In genomic region chr9:20973682-20974075, GRCm38 (mm10) we compare ENCODE assay signal across 8 mouse cellular contexts. TPM values are rescaled to one million over a fixed set of nuclear protein-coding genes. Genes with fewer than 3 reads are reported as not detected.
DNase-seq lines count a peak whose midpoint lies in the region; ATAC-seq and TF ChIP-seq lines count a peak whose summit lies in the region.

No protein-coding gene starts in this region.

- no peaks in the 10 kb centered on the region for H3K36me3 ChIP-seq in kidney, adult 2 months (ENCODE audit: control insufficient read depth, insufficient read depth, low read length)
- H3K36me3 ChIP-seq in embryonic facial prominence, embryonic 13.5 days = peaks cover 20% of the 10 kb centered on the region
- peaks cover 3% of the 10 kb centered on the region; the same call in 1 of the 2 replicates for H3K36me3 ChIP-seq in kidney, postnatal 0 days (ENCODE audit: insufficient read depth, low read length)
- no peaks in the 10 kb centered on the region for H3K36me3 ChIP-seq in myocyte (ENCODE audit: control insufficient read depth, insufficient read depth)

- peak overlapping the region; percentile 90 for H3K4me2 ChIP-seq in embryonic facial prominence, embryonic 13.5 days
- H3K4me2 ChIP-seq in kidney, postnatal 0 days (ENCODE audit: low read length) = peak overlapping the region; percentile 85
- H3K4me2 ChIP-seq in myocyte (ENCODE audit: low read depth) = peak overlapping the region; percentile 94

- H3K9ac ChIP-seq in embryonic facial prominence, embryonic 13.5 days = peak overlapping the region; percentile 72
- H3K9ac ChIP-seq in kidney, postnatal 0 days (ENCODE audit: low read depth, low read length) = peak overlapping the region; percentile 24; the same call in 1 of the 2 replicates

- no peaks in the 10 kb centered on the region for H3K27me3 ChIP-seq in kidney, adult 2 months (replicated peaks; ENCODE audit: control insufficient read depth, insufficient read depth, low read length)
- no peaks in the 10 kb centered on the region for H3K27me3 ChIP-seq in embryonic facial prominence, embryonic 13.5 days
- H3K27me3 ChIP-seq in kidney, postnatal 0 days (ENCODE audit: insufficient read depth, low read length) = no peaks in the 10 kb centered on the region
- H3K27me3 ChIP-seq in myocyte (ENCODE audit: control insufficient read depth, insufficient read depth, insufficient read length) = no peaks in the 10 kb centered on the region
- H3K27me3 ChIP-seq in cerebellum, adult 2 months (ENCODE audit: control insufficient read depth, insufficient read depth, low read length) = peaks cover 1% of the 10 kb centered on the region; the same call in 1 of the 2 replicates

- H3K27ac ChIP-seq in kidney, adult 2 months (ENCODE audit: insufficient read depth, low read depth, low read length) = peak overlapping the region; percentile 43
- peak overlapping the region; percentile 99 for H3K27ac ChIP-seq in embryonic facial prominence, embryonic 13.5 days
- peak overlapping the region; percentile 92 for H3K27ac ChIP-seq in kidney, postnatal 0 days
- H3K27ac ChIP-seq in cerebellum, adult 2 months (ENCODE audit: insufficient read depth, low read length) = no peak overlapping the region

- no peaks in the 10 kb centered on the region for H3K4me1 ChIP-seq in kidney, adult 2 months (ENCODE audit: control insufficient read depth, insufficient read depth, low read length)
- peaks cover 68% of the 10 kb centered on the region for H3K4me1 ChIP-seq in embryonic facial prominence, embryonic 13.5 days
- peaks cover 32% of the 10 kb centered on the region for H3K4me1 ChIP-seq in kidney, postnatal 0 days (replicated peaks; ENCODE audit: insufficient read depth, low read length)
- H3K4me1 ChIP-seq in cerebellum, adult 2 months (ENCODE audit: control insufficient read depth, insufficient read depth, low read length) = 0 out of 2 replicates have a peak, but pooled peaks cover 3% of the 10 kb centered on the region

- intact Hi-C loops in left cerebral cortex, postnatal 36 days (cut with DNase I) = no loop called here

- no peaks in the 10 kb centered on the region for H3K9me3 ChIP-seq in embryonic facial prominence, embryonic 13.5 days
- H3K9me3 ChIP-seq in kidney, postnatal 0 days (replicated peaks; ENCODE audit: low read length) = no peaks in the 10 kb centered on the region

- DNase-seq in kidney, adult 2 months = peak; percentile 37
- no peak for DNase-seq in kidney, adult 11 months
- peak; percentile 76 for DNase-seq in kidney, postnatal 0 days (ENCODE audit: low spot score)
- no peak for DNase-seq in spleen, postnatal 4 days (ENCODE audit: low spot score in 2 of 2)
- DNase-seq in cerebellum, adult 2 months = no peak
- no peak for DNase-seq in left cerebral cortex, postnatal 36 days (ENCODE audit: low spot score in 2 of 2)

- TF ChIP-seq POLR2A in kidney, adult 2 months (IDR thresholded peaks at IDR 0.05; ENCODE audit: low read depth, low read length) = no peak
- TF ChIP-seq POLR2A in myocyte (IDR thresholded peaks at IDR 0.05; ENCODE audit: insufficient read length, low read depth) = no peak
- TF ChIP-seq POLR2A in cerebellum, adult 2 months (IDR thresholded peaks at IDR 0.05; ENCODE audit: borderline replicate concordance, insufficient read depth, low read length) = no peak

- TF ChIP-seq CTCF in kidney, adult 2 months (conservative IDR thresholded peaks at IDR 0.05; ENCODE audit: insufficient read depth, insufficient read length, low read depth, low read length) = no peak
- no peak for TF ChIP-seq CTCF in kidney, postnatal 0 days (IDR thresholded peaks at IDR 0.05; ENCODE audit: low read depth)
- no peak for TF ChIP-seq CTCF in cerebellum, adult 2 months (IDR thresholded peaks at IDR 0.05; ENCODE audit: borderline replicate concordance, insufficient read depth, low read depth, low read length)

- no peak overlapping the region for H3ac ChIP-seq in myocyte (ENCODE audit: control insufficient read depth, insufficient read length)

- H3K79me2 ChIP-seq in myocyte (ENCODE audit: control insufficient read depth, insufficient read depth) = peaks cover 38% of the 10 kb centered on the region

- ATAC-seq in embryonic facial prominence, embryonic 13.5 days (ENCODE audit: insufficient number of reproducible peaks, insufficient read depth, low FRiP score, low TSS enrichment, low read depth) = no peak
- ATAC-seq in kidney, postnatal 0 days (replicated peaks; ENCODE audit: low FRiP score, low read depth) = no peak

- 52% methylated on average over 6 of the region's 6 CpGs for WGBS in kidney, adult 2 months
- 39% methylated on average over 6 of the region's 6 CpGs for WGBS in embryonic facial prominence, embryonic 13.5 days
- WGBS in kidney, postnatal 0 days = 46% methylated on average over 6 of the region's 6 CpGs
- WGBS in cerebellum, adult 2 months = 68% methylated on average over 6 of the region's 6 CpGs

- H3K4me3 ChIP-seq in kidney, adult 2 months (ENCODE audit: insufficient read depth, low read depth, low read length) = peak overlapping the region; percentile 7; the same call in 1 of the 2 replicates
- peak overlapping the region; percentile 90 for H3K4me3 ChIP-seq in embryonic facial prominence, embryonic 13.5 days
- H3K4me3 ChIP-seq in kidney, postnatal 0 days (replicated peaks; ENCODE audit: low read depth, low read length) = peak overlapping the region; percentile 21; the same call in 1 of the 2 replicates
- H3K4me3 ChIP-seq in myocyte = no peak overlapping the region
- H3K4me3 ChIP-seq in cerebellum, adult 2 months (replicated peaks; ENCODE audit: insufficient read depth, low read depth, low read length) = no peak overlapping the region

TF ChIP-seq in myocyte, 11 proteins besides CTCF, POLR2A, EP300 and RAD21:
- no peak for TF ChIP-seq TCF12 (IDR thresholded peaks at IDR 0.05; ENCODE audit: insufficient read depth, poor library complexity, severe bottlenecking)
- TF ChIP-seq MAX (IDR thresholded peaks at IDR 0.05; ENCODE audit: low read depth) = no peak
- TF ChIP-seq REST (IDR thresholded peaks at IDR 0.05; ENCODE audit: insufficient read depth, insufficient read length) = no peak
- no peak for TF ChIP-seq POLR2AphosphoS2 (IDR thresholded peaks at IDR 0.05; ENCODE audit: insufficient read length, low read depth)
- no peak for TF ChIP-seq SRF (IDR thresholded peaks at IDR 0.05; ENCODE audit: control insufficient read depth, insufficient read length, low read depth)
- TF ChIP-seq E2F4 (IDR thresholded peaks at IDR 0.05; ENCODE audit: insufficient read depth) = no peak
- TF ChIP-seq CEBPB (IDR thresholded peaks at IDR 0.05; ENCODE audit: insufficient read depth, poor library complexity, severe bottlenecking) = no peak
- TF ChIP-seq MYOD1 (IDR thresholded peaks at IDR 0.05; ENCODE audit: control insufficient read depth in 1 of 3, insufficient read length in 2 of 3, low read depth in 2 of 3) = no peak

RNA-seq across cellular contexts. Expression of gene S1pr2, which starts 2.9 kb away (rescaled TPM):
- 3.5 and 4.0 TPM in 2 replicates for polyA plus RNA-seq in kidney, adult 2 months (2012; rRNA removed)
- polyA plus RNA-seq in embryonic facial prominence, embryonic 13.5 days (2015; fragmentation: Nextera tagmentation; extraction: Ambion mirVana) = 67.8 and 71.5 TPM in 2 replicates
- 21.3 and 23.3 TPM in 2 replicates for polyA plus RNA-seq in kidney, postnatal 0 days (2015; fragmentation: Nextera tagmentation; extraction: Ambion mirVana)
- polyA plus RNA-seq in myocyte (2012; fragmentation: generic; extraction: Trizol) = 5.5 TPM
- 1.8 and 1.9 TPM in 2 replicates for polyA plus RNA-seq in cerebellum, adult 2 months (2012; rRNA removed)
- 1 to 10 TPM; 3.0 to 3.6 TPM for total RNA-seq in left cerebral cortex, postnatal 36 days (2021)

RNA-seq across cellular contexts. Expression of gene Dnmt1, which starts 14.0 kb away (rescaled TPM):
- polyA plus RNA-seq in kidney, adult 2 months (2012; rRNA removed) = 12.1 and 12.5 TPM in 2 replicates
- 102 and 109 TPM in 2 replicates for polyA plus RNA-seq in embryonic facial prominence, embryonic 13.5 days (2015; fragmentation: Nextera tagmentation; extraction: Ambion mirVana)
- polyA plus RNA-seq in kidney, postnatal 0 days (2015; fragmentation: Nextera tagmentation; extraction: Ambion mirVana) = 34.1 and 43.1 TPM in 2 replicates
- polyA plus RNA-seq in myocyte (2012; fragmentation: generic; extraction: Trizol) = 22.1 TPM
- 45.0 and 45.3 TPM in 2 replicates for polyA plus RNA-seq in cerebellum, adult 2 months (2012; rRNA removed)
- total RNA-seq in left cerebral cortex, postnatal 36 days (2021) = 10 to 100 TPM; 40.1 to 43.0 TPM

RNA-seq across cellular contexts. Expression of gene Mrpl4, which starts 28.9 kb away (rescaled TPM):
- 175 and 213 TPM in 2 replicates for polyA plus RNA-seq in kidney, adult 2 months (2012; rRNA removed)
- 142 TPM in 2 replicates for polyA plus RNA-seq in embryonic facial prominence, embryonic 13.5 days (2015; fragmentation: Nextera tagmentation; extraction: Ambion mirVana)
- polyA plus RNA-seq in kidney, postnatal 0 days (2015; fragmentation: Nextera tagmentation; extraction: Ambion mirVana) = 155 and 158 TPM in 2 replicates
- 110 TPM for polyA plus RNA-seq in myocyte (2012; fragmentation: generic; extraction: Trizol)
- 135 and 139 TPM in 2 replicates for polyA plus RNA-seq in cerebellum, adult 2 months (2012; rRNA removed)
- 10 to 100 TPM; 59.6 to 62.5 TPM for total RNA-seq in left cerebral cortex, postnatal 36 days (2021)

RNA-seq across cellular contexts. Expression of gene Icam1, which starts 42.1 kb away (rescaled TPM):
- 23.4 and 25.9 TPM in 2 replicates for polyA plus RNA-seq in kidney, adult 2 months (2012; rRNA removed)
- 13.4 and 15.4 TPM in 2 replicates for polyA plus RNA-seq in embryonic facial prominence, embryonic 13.5 days (2015; fragmentation: Nextera tagmentation; extraction: Ambion mirVana)
- polyA plus RNA-seq in kidney, postnatal 0 days (2015; fragmentation: Nextera tagmentation; extraction: Ambion mirVana) = 12.3 and 13.4 TPM in 2 replicates
- 0.06 TPM for polyA plus RNA-seq in myocyte (2012; fragmentation: generic; extraction: Trizol)
- polyA plus RNA-seq in cerebellum, adult 2 months (2012; rRNA removed) = 1.4 and 1.6 TPM in 2 replicates
- total RNA-seq in left cerebral cortex, postnatal 36 days (2021) = 1 to 10 TPM; 2.4 to 3.2 TPM

RNA-seq across cellular contexts. Expression of gene Icam4, which starts 55.5 kb away (rescaled TPM):
- polyA plus RNA-seq in kidney, adult 2 months (2012; rRNA removed) = 1.2 and 1.4 TPM in 2 replicates
- 0.27 and 2.6 TPM in 2 replicates for polyA plus RNA-seq in embryonic facial prominence, embryonic 13.5 days (2015; fragmentation: Nextera tagmentation; extraction: Ambion mirVana)
- polyA plus RNA-seq in kidney, postnatal 0 days (2015; fragmentation: Nextera tagmentation; extraction: Ambion mirVana) = 0.26 and 0.50 TPM in 2 replicates
- 0.73 TPM for polyA plus RNA-seq in myocyte (2012; fragmentation: generic; extraction: Trizol)
- polyA plus RNA-seq in cerebellum, adult 2 months (2012; rRNA removed) = 0.32 and 0.65 TPM in 2 replicates
- total RNA-seq in left cerebral cortex, postnatal 36 days (2021) = 1 to 10 TPM; 1.2 to 1.3 TPM

Comparison
In these comparisons a context has a peak if more than half of its experiments do, and no peak if none do; other contexts are left out.
1. DNase-seq: peak in kidney, adult 2 months (single experiment) and kidney, postnatal 0 days (single experiment); none in kidney, adult 11 months (single experiment), spleen, postnatal 4 days (0 of 2), cerebellum, adult 2 months (0 of 2) and left cerebral cortex, postnatal 36 days (0 of 2).
2. H3K4me3 ChIP-seq: peak in kidney, adult 2 months (single experiment), embryonic facial prominence, embryonic 13.5 days (single experiment) and kidney, postnatal 0 days (single experiment); none in myocyte (single experiment) and cerebellum, adult 2 months (single experiment).
3. Peak in every context shown above with its lines, with median percentiles within 50 percentile points of each other: H3K4me2 ChIP-seq.